Mouse (Mus musculus) myocyte (in vitro differentiated cells): ENCODE data around the gene Gm3238.

Experiments used
- CEBPB ChIP-seq: IDR thresholded peaks from 2 replicates; pipeline ENCODE4 v1.6.1; 2011; ENCODE audit warnings: mild to moderate bottlenecking, moderate library complexity; ENCODE audit not compliant: poor library complexity, insufficient read depth, severe bottlenecking
- E2F4 ChIP-seq: IDR thresholded peaks from one replicate; pipeline ENCODE4 v1.6.1; 2011; ENCODE audit warnings: mild to moderate bottlenecking, control low read depth, moderate library complexity; ENCODE audit not compliant: insufficient read depth
- POLR2A ChIP-seq: IDR thresholded peaks from one replicate; pipeline ENCODE4 v1.6.1; 2011; ENCODE audit warnings: low read depth, mild to moderate bottlenecking, control low read depth, moderate library complexity; ENCODE audit not compliant: insufficient read length
- POLR2AphosphoS2 ChIP-seq: IDR thresholded peaks from one replicate; pipeline ENCODE4 v1.6.1; 2011; ENCODE audit warnings: low read depth, control low read depth; ENCODE audit not compliant: insufficient read length
- TCF12 ChIP-seq: IDR thresholded peaks from one replicate; pipeline ENCODE4 v1.6.1; 2011; ENCODE audit warnings: mild to moderate bottlenecking, control low read depth; ENCODE audit not compliant: poor library complexity, insufficient read depth, severe bottlenecking
- USF1 ChIP-seq: IDR thresholded peaks from one replicate; pipeline ENCODE4 v1.6.1; 2011; ENCODE audit warnings: low read depth, mild to moderate bottlenecking, control low read depth, moderate library complexity

- no peak for TF ChIP-seq POLR2A
- no peak for TF ChIP-seq CEBPB
- no peak for TF ChIP-seq USF1
- TF ChIP-seq POLR2AphosphoS2: no peak
- no peak for TF ChIP-seq E2F4
- TF ChIP-seq TCF12: no peak
Observed at GRCm38 (mm10) chr10:77726186-77726585, 44.9 kb downstream of the Gm3238 start, which contains the start of gene Gm10100.
